Mouse (Mus musculus): Measurements from ENCODE around the gene Zbtb49. TPM values are rescaled to one million over a fixed set of nuclear protein-coding genes. Genes with fewer than 3 reads are reported as not detected.

The Zbtb49 gene
- total RNA-seq, 2 experiments from 2014 or later: 6.3 to 6.8 TPM

- DNase-seq (ENCODE audit: low spot score in 2 of 2): no peak
Observed at GRCm38 (mm10) chr5:38196821-38197481, 23.3 kb downstream of the Zbtb49 start.

DNA sequence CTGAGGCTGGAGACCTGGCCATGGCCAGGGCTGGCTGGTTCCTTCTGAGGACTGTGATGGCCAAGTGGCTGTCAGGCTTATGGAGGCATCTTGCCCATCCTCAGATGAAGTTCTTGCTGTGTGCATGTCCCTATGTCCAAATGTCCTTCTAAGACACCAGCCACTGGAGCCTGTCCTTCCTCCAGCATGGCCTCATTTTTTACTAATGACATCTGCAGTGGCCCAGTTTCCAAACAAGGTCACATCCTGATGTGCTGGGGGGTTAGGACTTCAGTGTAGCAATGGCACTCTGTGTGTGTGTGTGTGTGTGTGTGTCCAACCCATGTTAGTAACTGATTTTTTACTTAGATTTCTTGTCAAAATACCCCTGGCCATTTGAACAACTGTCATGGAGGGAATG is 24.3 kb downstream of the Zbtb49 start:
- no peak for DNase-seq (ENCODE audit: low spot score in 2 of 2)

- DNase-seq (ENCODE audit: low spot score in 2 of 2): no peak
Observed at GRCm38 (mm10) chr5:38194946-38195345, 25.3 kb downstream of the Zbtb49 start.

- no peak for DNase-seq (ENCODE audit: low spot score in 2 of 2)
Observed at GRCm38 (mm10) chr5:38190907-38191306, 29.4 kb downstream of the Zbtb49 start.

DNA sequence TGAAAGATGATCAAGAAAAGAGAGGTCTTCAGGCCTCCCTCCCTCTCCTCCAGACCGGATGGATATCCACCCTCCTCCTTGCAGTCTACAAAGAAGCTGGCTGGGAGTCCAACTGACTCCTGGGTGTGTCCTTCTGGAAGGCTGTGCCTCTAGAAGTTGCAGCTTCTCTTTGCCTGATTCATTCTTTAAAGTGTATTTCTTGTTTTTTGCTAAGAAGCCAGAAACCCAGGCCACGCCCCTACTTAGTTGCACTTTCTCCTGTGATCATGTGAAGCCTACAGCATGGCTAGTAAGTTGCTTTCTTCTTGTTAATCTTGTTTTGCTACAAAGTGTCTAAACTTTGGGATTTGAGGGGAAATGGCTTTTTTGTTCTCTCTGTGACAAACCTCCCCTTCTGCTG is 33.3 kb downstream of the Zbtb49 start:
- no peak for DNase-seq (ENCODE audit: low spot score in 2 of 2)

DNA sequence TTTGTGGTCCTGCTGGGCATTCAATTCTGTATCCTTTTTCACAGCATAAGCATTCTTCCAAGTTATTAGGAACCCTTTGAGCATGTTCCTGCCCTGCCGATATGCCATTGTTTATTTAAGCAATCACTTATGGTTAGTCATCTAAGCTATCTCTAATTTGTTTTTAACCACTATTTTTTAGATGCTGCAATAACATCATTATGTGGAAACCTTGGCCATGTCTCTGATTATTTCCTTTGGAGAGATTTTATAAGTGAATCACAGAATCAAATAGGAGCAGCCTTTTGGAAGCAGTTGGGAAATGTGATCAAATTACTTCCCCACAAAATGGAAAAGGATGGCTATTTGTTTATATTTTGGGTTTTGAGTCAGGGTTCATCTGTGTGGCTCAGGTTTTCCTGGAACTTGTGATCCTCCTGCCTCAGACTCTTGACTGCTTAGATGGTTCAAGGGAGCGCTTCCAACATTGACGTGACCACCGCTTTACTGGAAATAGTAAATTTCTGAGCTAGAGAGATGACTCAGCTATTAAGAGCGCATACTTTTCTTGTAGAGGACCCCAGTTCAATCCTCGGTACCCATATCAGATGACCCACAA is 35.5 kb downstream of the Zbtb49 start:
- DNase-seq (ENCODE audit: low spot score in 2 of 2): no peak

- DNase-seq (ENCODE audit: low spot score in 2 of 2): no peak
Observed at GRCm38 (mm10) chr5:38174256-38174912, 45.9 kb downstream of the Zbtb49 start.

- no peak for DNase-seq (ENCODE audit: low spot score in 2 of 2)
Observed at GRCm38 (mm10) chr5:38173766-38174165, 46.5 kb downstream of the Zbtb49 start.

DNA sequence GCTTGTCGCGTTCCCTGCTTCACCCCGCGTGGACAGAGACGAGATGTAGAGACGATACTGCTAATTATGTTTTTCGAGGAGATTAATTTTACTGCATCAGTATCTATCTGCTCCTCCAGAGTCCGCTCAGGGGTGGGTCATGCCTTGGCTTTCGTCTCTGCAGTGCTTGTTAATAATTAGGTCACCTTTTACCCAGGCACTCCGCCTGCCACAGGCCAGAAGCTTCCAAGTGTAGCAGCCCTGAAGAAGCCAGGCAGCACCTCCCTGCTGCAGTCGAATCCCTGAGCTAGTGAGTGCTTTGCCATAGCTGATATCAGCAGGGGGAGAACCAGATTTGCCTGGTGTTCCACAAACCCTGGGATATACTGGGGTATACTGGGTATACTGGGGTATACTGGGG is 51.8 kb downstream of the Zbtb49 start:
- no peak for DNase-seq (ENCODE audit: low spot score in 2 of 2)

DNA sequence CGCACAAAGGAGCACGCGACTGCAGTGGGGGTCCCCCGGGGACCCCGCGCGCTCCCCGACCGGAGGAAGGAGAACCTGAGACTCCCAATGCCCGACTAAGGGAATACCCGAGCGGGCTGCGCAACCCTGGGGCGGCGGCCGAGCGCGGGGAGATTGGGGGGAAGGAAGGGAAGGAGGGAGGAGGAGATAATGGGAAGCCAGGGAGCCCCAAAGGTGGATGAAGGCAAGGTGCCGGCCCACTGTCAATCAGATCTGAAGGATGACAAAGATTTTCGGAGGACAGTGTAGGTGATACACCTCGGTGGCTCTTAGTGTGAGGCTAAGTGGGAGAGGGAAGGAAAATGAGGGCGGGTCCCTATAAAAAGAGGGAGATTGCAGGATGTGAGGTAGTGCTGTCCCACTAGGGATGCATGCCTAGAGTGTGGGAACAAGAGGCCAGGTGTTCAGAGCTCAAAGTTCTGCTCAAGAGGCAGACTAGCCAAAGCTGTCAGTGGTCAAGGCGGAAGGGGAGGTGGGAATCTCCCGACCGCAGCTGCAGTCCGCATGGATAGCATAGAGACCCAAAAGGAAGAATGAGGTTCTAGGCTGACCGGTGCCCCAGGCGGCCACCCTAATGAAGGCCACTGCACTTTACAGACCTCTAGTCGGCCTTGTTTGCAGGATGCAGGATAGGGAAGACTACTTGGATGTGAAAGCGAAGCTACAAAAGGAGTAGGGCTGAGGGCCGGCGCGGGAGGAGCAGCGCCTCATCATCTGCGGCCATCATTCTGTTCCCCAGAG is 60.4 kb downstream of the Zbtb49 start, which contains the start of gene Nsg1:
Gene Nsg1 (minus strand): TSS at position 274 of the 780 bp plus-strand sequence.
- DNase-seq (ENCODE audit: low spot score in 2 of 2): no peak

DNA sequence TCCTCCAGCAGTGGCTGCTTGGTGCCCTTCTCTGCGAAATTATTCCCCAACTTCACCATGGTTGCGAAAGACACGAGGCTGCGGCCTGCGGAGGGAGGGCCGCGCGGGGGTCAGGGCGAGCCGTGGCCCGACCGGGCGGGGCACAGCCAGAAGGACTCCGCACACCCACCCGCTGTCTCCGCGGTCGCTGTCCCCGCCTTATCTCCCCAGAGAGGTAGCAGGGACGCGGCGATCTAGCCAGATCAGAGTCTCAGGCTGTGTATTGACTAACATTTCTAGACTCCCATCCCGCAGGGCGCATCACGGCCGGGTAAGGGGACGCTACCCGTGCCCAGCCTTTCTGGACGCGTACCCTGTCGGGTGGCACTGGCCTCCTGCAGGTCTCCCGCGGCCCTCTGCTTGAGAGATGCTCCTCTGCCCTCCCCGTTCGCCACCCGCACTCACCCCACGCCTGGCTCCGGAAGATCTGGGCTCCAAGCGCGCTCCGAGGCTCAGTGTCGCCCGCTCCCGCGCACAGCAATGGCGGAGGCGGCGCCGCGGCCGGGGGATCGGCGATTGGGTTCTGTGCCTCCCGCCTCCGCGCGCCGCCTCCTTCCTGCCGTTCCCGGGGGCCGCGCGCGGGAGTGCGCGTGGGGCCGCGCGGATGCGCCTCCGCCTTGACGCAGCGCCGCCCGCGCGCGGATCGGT is 61.2 kb downstream of the Zbtb49 start:
- peak; percentile 36 to 69 for DNase-seq (ENCODE audit: low spot score in 2 of 2)

DNA sequence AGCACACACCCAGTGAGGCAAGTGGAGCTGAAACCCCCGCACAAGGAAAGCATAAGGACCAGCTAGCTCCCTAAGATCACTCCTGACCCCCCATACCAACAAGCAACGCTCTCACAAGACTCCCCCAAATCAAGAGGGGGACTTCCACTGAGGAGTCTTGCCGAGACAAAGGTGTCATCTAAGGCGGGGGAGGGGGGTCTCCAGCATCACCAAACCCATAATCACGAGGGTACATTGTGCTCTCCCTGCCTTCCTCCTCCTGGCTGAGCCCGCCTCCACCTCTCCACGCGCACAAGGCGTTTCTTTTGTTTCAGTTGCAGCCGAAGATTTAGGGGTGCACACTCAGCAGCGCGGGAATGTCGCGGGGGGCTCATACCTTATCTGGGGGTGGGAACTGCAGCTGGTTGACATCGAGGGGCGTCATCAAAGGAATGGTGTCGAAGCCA is 61.7 kb downstream of the Zbtb49 start:
- no peak for DNase-seq (ENCODE audit: low spot score in 2 of 2)

GRCm38 (mm10) chr5:38157481-38158020 is 62.7 kb downstream of the Zbtb49 start:
- no peak for DNase-seq (ENCODE audit: low spot score in 2 of 2)

DNA sequence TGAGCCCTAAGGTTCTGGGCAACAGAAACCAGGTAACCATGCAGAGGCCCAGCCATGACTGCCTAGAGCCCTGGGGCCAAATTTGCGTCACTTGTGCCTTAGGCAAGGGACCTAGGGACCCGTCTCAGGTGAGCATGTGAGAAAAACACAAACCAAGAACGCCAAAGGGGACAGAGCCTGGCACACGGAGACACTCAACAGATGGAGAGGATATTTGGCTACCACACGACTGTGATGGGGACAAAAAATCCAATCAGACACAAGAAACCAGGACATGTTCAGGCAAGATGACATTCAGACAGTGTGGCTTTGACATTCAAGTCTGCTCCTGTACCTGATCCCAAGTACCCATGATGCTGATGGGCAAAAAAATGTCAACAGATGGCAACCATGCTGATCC is 66.6 kb downstream of the Zbtb49 start:
- no peak for DNase-seq (ENCODE audit: low spot score in 2 of 2)

GRCm38 (mm10) chr5:38152201-38153108 is 67.8 kb downstream of the Zbtb49 start:
- DNase-seq (ENCODE audit: low spot score in 2 of 2): no peak

- no peak for DNase-seq (ENCODE audit: low spot score in 2 of 2)
Observed at GRCm38 (mm10) chr5:38151264-38151663, 69.0 kb downstream of the Zbtb49 start.

DNA sequence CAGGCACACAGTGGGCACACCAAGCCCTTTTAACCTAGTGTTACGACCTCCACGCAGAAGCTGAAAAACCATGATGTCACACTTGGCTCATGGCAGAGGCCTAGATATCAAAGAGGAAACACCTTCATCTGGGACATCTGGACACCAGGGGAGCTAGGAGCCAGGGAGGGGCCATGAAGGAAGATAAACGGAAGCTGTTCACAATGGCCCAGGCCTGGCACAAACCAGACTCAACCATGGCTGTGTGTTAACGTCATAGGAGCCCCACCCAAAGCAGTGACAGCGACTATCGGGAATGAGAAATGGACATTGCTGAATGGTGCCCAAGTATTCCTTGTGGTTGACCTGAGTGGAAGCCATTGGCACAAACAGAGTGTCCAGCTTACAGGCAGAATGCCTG is 73.7 kb downstream of the Zbtb49 start:
- no peak for DNase-seq (ENCODE audit: low spot score in 2 of 2)

DNA sequence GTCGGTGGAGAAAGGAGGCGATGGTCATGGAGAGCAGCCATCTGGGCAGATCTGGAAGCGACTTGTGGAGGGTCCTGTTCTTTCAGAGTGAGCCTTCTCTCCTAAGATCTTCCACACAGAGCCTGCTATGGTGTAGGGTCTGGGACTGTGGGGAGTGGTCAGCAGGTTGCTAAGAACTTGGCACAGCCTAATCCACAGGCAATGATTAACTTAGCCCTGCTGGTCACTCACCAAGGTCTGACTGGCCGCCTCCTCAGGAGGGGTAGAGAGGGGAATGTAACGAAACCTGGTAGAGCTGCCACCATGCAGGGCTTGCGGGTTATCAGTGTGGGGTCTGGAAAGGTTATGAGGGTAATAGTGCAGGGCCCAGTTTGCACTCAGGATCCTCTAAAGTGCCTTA is 79.4 kb downstream of the Zbtb49 start:
- DNase-seq (ENCODE audit: low spot score in 2 of 2): no peak

All from gastrocnemius, postnatal 4 days (tissue).